Mouse (Mus musculus) frontal cortex, adult 2 months (tissue): Measurements from ENCODE around the gene Nup188. TPM values are rescaled to one million over a fixed set of nuclear protein-coding genes. Genes with fewer than 3 reads are reported as not detected.

ENCODE experiments used
- DNase-seq, 2 experiments: peaks; one replicate each; pipeline ENCODE4 v3.0.0; 2022; ENCODE audit warnings: low spot score in 1 of 2; ENCODE audit errors: extremely low spot score in 1 of 2
- polyA plus RNA-seq: library from polyadenylated mRNA; depleted of rRNA; stranded (reverse); fragments of >200 nt; gene quantifications from 2 replicates; pipeline ENCODE4 v1.2.3, GENCODE M21; 2012; rRNA removed

The Nup188 gene
- polyA plus RNA-seq: 18.3 and 19.4 TPM in 2 replicates

DNA sequence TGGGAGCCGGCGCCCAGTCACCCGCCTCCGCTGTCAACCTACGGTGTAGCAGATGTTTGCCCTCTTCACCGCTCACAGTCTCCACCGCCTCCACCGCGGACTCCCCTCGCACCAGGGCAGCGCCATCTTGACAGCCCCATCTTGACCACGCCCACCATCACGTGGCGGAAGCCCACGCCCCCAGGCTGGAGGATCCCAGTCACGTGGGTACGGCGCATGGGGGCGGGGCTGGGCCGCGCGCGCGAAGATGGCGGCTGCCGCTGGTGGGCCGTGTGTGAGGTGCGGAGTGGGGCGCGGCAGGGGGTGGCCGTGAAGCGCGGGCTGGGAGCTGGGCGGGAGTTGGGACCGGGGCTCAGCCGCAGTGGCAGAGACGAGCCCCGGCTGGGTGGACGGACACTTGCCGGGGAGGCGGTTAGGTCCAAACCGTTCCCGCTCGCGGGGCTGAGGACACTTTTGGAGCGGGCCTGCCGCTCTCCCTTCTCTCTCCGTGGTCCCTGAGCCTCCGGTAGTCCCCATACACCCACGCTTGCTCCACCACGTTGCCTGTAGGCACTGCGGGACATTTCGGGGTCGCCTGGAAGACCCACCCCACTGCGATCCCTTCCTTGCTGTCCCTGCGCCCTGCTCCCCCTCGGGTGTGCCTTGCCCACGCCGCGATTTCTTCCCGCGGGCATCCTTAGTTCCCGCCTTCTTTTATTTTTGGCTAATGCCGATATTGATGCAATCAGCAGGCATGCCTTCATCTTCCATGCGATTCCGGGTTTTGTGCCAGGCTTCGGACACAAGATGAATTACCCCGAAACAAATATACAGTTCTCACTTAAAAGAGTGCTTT lies at the start of gene Nup188, which contains the start of gene Dolk:
Gene Nup188 (plus strand): TSS at position 206 of the 835 bp plus-strand sequence.
Gene Dolk (minus strand): TSS at position 143 of the 835 bp plus-strand sequence.
- DNase-seq: peak; percentile 84 to 98

- no peak for DNase-seq
These were observed 49.6 kb upstream of the Nup188 start for GRCm38 (mm10) chr2:30236426-30237198.

DNA sequence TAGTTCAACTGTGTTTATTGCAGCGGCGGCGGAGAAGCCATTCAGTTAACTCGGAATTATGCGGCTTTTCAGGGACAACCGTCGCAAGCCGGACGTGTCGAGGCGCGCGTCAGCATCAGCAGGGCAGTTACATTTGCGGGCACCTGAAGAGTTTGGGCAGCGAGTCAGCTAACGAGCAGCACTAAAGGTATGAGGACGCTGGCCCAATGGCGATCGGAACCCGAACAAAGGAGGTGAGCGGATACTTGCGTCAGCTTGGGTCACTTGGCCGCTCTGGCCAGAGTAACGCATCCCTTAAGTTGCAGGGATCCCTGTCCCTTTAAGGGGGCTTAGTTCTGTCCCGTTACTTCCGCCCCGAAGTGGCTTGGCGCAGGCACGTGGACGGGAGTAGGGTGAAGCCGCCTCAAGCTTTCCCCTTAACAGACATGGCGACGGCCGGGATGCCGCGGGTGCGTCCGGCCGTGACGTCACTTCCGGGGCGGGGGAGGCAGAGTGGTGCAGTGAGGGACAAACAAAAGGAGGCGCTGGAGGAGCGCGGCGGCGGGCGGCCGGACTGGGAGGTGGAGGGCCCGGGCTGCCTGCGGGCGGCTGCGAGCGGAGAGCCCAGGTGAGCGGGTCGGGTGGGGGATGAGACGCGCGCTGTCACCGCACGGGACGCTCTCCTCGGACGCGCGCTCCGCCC lies 48.9 kb upstream of the Nup188 start, which contains the start of gene Lrrc8a:
Gene Lrrc8a (plus strand): TSS at position 517 of the 682 bp plus-strand sequence.
- peak; percentile 98 to 100 for DNase-seq

DNA sequence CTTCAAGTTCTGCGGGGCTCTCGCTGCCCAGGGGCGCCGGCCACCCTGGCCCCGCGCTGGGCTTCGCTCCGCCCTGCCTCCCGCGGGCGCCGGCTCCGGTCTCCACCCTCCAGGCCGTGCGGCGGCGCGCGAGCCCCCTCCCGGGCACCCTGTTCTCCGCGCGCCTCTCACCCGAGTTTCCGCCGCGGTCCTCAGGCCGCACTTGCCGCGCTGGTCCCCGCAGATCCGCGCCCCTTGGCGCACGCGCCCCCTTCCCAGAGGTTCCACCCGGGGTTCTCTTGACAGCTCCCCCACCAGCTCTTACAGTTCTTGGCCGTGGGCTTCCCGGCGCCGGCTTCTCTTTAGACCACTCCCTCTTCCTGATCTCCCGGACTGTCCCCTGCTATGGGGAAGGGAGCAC lies 48.3 kb upstream of the Nup188 start:
- DNase-seq: peak in 1 of 2 experiments; percentile 62

DNA sequence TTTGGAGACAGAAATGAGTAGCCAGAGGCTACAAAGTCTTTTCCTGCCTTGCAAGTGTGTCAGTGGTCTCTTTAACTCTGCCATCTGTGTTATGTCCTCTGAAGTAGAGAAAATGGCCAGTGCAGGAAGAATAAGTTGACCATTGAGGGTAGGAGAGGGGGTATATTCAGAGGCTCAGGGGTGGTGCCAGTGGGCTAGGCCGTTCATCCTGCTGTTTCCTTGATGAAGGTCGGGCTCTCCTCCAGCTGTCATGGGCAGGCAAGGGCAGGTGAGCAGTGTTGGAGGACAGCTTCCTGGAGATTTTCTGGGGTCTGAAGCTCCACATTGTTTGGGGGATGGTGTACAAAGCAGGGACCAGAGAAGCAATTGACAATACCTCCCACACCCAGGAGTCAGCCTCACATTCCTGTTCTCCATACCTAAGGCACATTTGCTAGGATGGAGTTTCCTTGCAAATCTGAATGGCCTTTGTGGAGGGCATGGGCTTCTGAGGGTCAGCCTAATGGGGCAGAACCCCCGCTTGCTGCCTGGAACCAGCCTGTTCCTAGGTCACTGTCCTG lies 47.2 kb upstream of the Nup188 start:
- DNase-seq: no peak

DNA sequence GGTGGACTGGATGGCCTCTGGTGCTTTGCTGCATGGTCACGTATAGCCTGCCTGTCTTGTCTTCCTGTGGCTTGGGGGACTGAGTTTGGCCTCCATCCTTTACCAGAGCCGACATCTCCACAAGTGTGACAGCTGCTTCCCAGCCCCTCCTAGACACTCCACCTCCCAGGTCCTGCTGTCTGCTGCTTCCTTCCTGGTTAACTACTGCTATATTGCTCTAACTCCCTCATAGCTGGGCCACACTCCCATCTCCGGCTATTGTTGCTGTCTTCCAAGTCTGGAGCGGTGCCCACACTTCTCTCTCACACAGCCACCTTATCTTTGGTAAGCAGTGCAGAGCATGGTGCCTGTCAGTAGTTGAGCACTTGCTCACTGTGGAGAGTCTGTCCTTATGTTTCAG lies 46.4 kb upstream of the Nup188 start:
- DNase-seq: no peak

DNA sequence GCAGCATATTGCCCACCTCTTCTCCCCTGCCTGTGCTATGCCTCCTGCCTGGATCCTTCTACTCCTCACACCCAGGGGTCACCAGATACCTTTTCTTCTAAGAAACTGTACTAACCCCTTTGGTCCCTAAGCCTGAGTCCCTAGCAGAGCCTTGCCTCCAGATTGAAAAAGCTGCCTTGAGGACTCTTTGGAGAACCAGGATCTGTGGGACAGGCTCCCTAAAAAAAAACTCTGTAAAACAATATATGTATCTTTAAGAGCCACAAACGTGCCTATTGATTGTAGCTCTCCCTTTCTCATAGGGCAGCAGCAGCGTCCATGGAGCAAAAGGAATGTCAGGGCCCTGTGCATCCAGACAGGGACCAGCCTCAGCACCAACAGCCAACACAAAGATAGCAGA lies 45.9 kb upstream of the Nup188 start, which contains the start of gene Gm28035:
Gene Gm28035 (plus strand): TSS at position 301 of the 400 bp plus-strand sequence.
- DNase-seq: no peak

DNA sequence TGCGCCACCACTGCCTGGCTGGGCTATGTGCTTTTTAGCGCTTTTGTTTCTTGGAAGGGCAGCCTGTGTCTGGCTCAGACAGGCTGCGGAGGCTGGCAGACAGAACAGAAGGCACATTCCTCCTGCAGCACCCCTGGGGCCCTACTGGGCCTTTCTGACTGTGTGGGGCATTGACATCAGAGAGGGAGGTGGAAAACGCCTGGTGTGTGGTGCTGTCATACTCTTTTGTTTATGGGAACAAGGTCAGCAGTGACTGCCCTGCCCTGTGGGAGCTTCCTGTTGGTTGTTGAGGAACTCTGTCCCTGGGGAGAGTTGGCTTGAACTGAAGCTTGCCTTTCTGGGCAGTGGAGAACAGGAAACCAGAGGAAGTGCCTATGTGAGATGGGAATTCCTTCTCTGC lies 43.7 kb upstream of the Nup188 start:
- no peak for DNase-seq

- DNase-seq: no peak
These were observed 42.8 kb upstream of the Nup188 start for GRCm38 (mm10) chr2:30243391-30243790.

- DNase-seq: no peak
These were observed 41.5 kb upstream of the Nup188 start for GRCm38 (mm10) chr2:30244595-30245178.

GRCm38 (mm10) chr2:30247036-30247435 lies 39.2 kb upstream of the Nup188 start:
- DNase-seq: no peak

GRCm38 (mm10) chr2:30247681-30248080 lies 38.5 kb upstream of the Nup188 start:
- DNase-seq: no peak

GRCm38 (mm10) chr2:30249182-30249581 lies 37.0 kb upstream of the Nup188 start:
- DNase-seq: no peak

DNA sequence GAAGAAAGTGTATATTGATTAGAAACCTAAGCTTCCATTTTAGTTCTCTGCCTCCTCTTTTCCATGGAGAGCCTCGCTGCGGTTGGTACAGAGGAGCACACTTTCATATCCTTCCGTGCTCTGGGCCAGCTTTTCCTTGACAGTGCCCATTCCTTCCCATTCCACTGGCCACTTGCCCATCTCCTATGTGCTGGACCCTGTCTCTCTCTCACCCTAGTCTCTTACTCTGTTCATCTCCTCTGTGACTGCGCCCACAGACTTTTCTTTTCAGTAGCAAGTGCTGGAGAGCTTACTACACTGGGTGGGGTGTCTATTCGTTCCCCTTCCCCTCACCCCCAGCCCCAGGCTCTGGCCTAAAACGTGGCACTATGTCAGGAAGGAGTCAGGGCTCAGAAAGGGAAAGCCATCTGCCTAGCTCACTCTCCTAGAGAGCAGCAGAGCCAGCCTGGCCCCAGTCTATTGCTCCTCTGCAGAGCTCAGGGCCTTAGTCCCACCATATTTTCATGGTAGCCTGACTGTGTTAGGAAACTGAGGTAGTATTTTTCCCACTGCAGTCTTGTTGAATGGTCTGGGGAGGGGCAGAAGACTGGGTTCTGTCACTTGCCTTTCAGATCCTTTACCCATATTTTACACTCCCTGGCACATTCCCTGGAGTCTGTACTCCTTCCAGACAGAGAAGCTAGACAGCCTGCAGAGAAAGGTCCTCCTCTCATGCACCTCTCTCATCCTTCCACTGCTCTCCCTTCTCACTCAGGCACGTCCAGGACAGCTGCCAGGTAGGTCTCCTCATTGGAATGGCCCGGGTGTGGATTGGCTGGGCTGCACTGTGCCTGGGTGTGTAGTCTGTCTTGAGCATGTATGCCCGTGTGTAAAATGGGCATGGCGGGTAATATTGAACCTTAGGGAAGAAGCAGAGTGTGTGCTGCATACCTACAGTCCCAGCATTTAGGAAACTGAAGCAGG lies 35.8 kb upstream of the Nup188 start:
- no peak for DNase-seq

GRCm38 (mm10) chr2:30251417-30252104 lies 34.6 kb upstream of the Nup188 start:
- DNase-seq: no peak

DNA sequence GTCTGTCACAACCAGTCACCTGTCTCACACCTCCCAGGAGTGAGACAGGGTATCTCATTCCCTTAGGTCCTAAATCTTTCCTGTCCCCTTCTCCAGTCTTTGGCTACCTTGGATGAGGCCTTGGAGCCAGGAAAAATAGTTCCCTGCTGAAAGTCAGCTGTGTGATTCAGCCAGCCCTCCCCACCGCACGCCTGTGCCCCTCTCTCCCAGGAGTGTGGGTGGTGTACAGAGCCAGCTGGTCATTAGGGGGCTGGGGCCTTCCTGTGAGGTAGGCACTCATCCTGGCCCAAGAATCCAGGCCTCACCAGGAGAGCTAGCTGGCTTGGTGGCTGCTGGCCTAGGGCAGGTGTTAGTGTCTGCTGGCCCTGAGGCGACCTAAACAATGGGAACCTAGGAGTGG lies 33.7 kb upstream of the Nup188 start:
- peak in 1 of 2 experiments; percentile 39 for DNase-seq

- no peak for DNase-seq
These were observed 32.4 kb upstream of the Nup188 start for GRCm38 (mm10) chr2:30253809-30254208.

DNA sequence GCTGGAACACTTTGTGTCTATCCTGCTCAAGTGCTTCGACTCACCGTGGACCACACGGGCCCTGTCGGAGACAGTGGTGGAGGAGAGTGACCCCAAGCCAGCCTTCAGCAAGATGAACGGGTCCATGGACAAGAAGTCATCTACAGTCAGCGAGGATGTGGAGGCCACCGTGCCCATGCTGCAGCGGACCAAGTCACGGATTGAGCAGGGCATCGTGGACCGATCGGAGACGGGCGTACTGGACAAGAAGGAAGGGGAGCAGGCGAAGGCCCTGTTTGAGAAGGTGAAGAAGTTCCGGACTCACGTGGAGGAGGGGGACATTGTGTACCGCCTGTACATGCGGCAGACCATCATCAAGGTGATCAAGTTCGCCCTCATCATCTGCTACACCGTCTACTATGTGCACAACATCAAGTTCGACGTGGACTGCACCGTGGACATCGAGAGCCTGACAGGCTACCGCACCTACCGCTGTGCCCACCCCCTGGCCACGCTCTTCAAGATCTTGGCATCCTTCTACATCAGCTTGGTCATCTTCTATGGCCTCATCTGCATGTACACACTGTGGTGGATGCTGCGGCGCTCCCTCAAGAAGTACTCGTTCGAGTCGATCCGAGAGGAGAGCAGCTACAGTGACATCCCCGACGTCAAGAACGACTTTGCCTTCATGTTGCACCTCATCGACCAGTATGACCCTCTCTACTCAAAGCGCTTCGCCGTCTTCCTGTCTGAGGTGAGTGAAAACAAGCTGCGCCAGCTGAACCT lies 30.4 kb upstream of the Nup188 start:
- no peak for DNase-seq
